Mouse (Mus musculus): ENCODE measurements around the gene Cstf2. TPM values are rescaled to one million over a fixed set of nuclear protein-coding genes. Genes with fewer than 3 reads are reported as not detected.

Gene Cstf2
- 11.3 and 17.9 TPM in 2 replicates for polyA plus RNA-seq (2012; ENCODE audit: insufficient read depth, low replicate concordance)

GRCm38 (mm10) chrX:134058987-134059712, at the start of gene Cstf2:
Gene Cstf2, plus strand, starts transcription at chrX:134059187.
- peak; percentile 85; the same call in 1 of the 2 replicates for TF ChIP-seq FLI1 (IDR thresholded peaks at IDR 0.05; ENCODE audit: low read length)
- no peak for TF ChIP-seq GATA1 (IDR thresholded peaks at IDR 0.05; ENCODE audit: borderline replicate concordance, low read length)
- H3K36me3 ChIP-seq (replicated peaks; ENCODE audit: low read length) = peaks cover 33% of the 10 kb centered on the region
- peaks cover 8% of the 10 kb centered on the region for H3K4me1 ChIP-seq
- H3K27me3 ChIP-seq (replicated peaks) = peaks cover 3% of the 10 kb centered on the region
- peak within 1 kb of the TSS; percentile 93 for H3K4me3 ChIP-seq (replicated peaks)
- H3K9me3 ChIP-seq = peaks cover 7% of the 10 kb centered on the region; the same call in 1 of the 2 replicates

- TF ChIP-seq FLI1 (IDR thresholded peaks at IDR 0.05; ENCODE audit: low read length) (no peak), GATA1 (IDR thresholded peaks at IDR 0.05; ENCODE audit: borderline replicate concordance, low read length) (no peak)
- Histone ChIP-seq H3K36me3 (replicated peaks; ENCODE audit: low read length) (no peaks in the 10 kb centered on the region), H3K4me1 (no peaks in the 10 kb centered on the region), H3K27me3 (replicated peaks) (no peaks in the 10 kb centered on the region), H3K9me3 (0 out of 2 replicates have a peak, but pooled peaks cover 4% of the 10 kb centered on the region), H3K4me3 (replicated peaks) (no peak overlapping the region)
These were observed 40.0 kb upstream of the Cstf2 start for GRCm38 (mm10) chrX:134019005-134019404.

GRCm38 (mm10) chrX:134020664-134021063, 38.3 kb upstream of the Cstf2 start:
- no peak for TF ChIP-seq GATA1 (IDR thresholded peaks at IDR 0.05; ENCODE audit: borderline replicate concordance, low read length)
- no peak for TF ChIP-seq FLI1 (IDR thresholded peaks at IDR 0.05; ENCODE audit: low read length)

GRCm38 (mm10) chrX:134048994-134049393, 10.0 kb upstream of the Cstf2 start:
- H3K36me3 ChIP-seq (replicated peaks; ENCODE audit: low read length) = no peaks in the 10 kb centered on the region
- peaks cover 5% of the 10 kb centered on the region for H3K27me3 ChIP-seq (replicated peaks)
- TF ChIP-seq GATA1 (IDR thresholded peaks at IDR 0.05; ENCODE audit: borderline replicate concordance, low read length) = no peak
- H3K4me3 ChIP-seq (replicated peaks) = no peak overlapping the region
- H3K9me3 ChIP-seq = no peaks in the 10 kb centered on the region
- peaks cover 3% of the 10 kb centered on the region; the same call in 1 of the 2 replicates for H3K4me1 ChIP-seq

More at GRCm38 (mm10) chrX:134020664-134021063, 38.3 kb upstream of the Cstf2 start:
- H3K4me3 ChIP-seq (replicated peaks) = no peak overlapping the region
- no peaks in the 10 kb centered on the region for H3K36me3 ChIP-seq (replicated peaks; ENCODE audit: low read length)
- no peaks in the 10 kb centered on the region for H3K27me3 ChIP-seq (replicated peaks)
- H3K9me3 ChIP-seq = 0 out of 2 replicates have a peak, but pooled peaks cover 4% of the 10 kb centered on the region
- no peaks in the 10 kb centered on the region for H3K4me1 ChIP-seq

DNA sequence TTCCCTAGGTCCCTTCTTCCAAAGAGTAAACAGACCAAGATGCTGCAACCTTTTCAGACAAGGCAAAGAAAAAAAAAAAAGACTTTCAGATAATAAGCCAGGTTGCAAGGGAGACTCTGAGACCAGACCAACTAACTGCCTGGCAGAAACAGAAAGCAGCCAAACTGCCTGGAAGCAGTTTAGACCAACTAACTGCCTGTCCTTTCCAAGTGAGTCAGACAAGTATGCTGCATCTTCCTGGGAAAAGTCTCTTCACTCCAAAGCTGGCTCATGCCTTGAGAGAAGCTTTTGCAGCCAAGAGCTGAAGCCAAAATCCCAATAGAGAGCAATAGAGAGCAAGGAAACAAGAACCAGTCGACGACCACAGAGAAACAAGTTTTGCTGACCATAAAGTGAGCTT, 2.1 kb upstream of the Cstf2 start:
- peaks cover 12% of the 10 kb centered on the region for H3K36me3 ChIP-seq (replicated peaks; ENCODE audit: low read length)
- peaks cover 13% of the 10 kb centered on the region for H3K4me1 ChIP-seq
- TF ChIP-seq FLI1 (IDR thresholded peaks at IDR 0.05; ENCODE audit: low read length) (no peak), GATA1 (IDR thresholded peaks at IDR 0.05; ENCODE audit: borderline replicate concordance, low read length) (no peak)
- H3K9me3 ChIP-seq = peaks cover 7% of the 10 kb centered on the region; the same call in 1 of the 2 replicates
- H3K4me3 ChIP-seq (replicated peaks) = no peak overlapping the region
- H3K27me3 ChIP-seq (replicated peaks) = peaks cover 10% of the 10 kb centered on the region

- no peak for TF ChIP-seq FLI1 (IDR thresholded peaks at IDR 0.05; ENCODE audit: low read length)
- no peak for TF ChIP-seq GATA1 (IDR thresholded peaks at IDR 0.05; ENCODE audit: borderline replicate concordance, low read length)
- Histone ChIP-seq H3K4me1 (peaks cover 13% of the 10 kb centered on the region), H3K27me3 (replicated peaks) (peaks cover 10% of the 10 kb centered on the region), H3K9me3 (peaks cover 7% of the 10 kb centered on the region; the same call in 1 of the 2 replicates), H3K36me3 (replicated peaks; ENCODE audit: low read length) (peaks cover 26% of the 10 kb centered on the region), H3K4me3 (replicated peaks) (peak overlapping the region; percentile 93)
These were observed 729 bp upstream of the Cstf2 start for GRCm38 (mm10) chrX:134058040-134058875.

DNA sequence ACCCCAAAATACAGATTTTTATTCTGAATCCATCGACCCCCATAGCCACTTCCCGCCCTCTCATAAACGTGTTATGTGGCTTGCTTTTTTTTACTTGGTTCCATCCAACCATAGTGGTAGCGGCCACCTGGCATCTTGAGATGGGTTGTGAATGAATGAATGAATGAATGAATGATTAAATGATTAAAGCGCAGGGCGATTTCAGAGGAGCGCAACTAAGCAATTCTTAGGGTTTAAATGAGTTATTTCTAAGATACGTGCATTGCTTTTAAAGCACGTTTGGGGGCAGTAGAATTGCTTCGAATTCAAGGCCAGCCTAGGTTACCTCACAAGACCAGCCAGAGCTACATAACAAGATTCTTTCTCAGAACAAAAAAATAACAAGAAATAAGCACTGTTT, 777 bp downstream of the Cstf2 start:
- H3K4me1 ChIP-seq = peaks cover 6% of the 10 kb centered on the region; the same call in 1 of the 2 replicates
- H3K9me3 ChIP-seq = peaks cover 7% of the 10 kb centered on the region; the same call in 1 of the 2 replicates
- peaks cover 38% of the 10 kb centered on the region for H3K36me3 ChIP-seq (replicated peaks; ENCODE audit: low read length)
- peak overlapping the region; percentile 93 for H3K4me3 ChIP-seq (replicated peaks)
- peaks cover 3% of the 10 kb centered on the region for H3K27me3 ChIP-seq (replicated peaks)
- TF ChIP-seq FLI1 (IDR thresholded peaks at IDR 0.05; ENCODE audit: low read length) (no peak), GATA1 (IDR thresholded peaks at IDR 0.05; ENCODE audit: borderline replicate concordance, low read length) (no peak)

DNA sequence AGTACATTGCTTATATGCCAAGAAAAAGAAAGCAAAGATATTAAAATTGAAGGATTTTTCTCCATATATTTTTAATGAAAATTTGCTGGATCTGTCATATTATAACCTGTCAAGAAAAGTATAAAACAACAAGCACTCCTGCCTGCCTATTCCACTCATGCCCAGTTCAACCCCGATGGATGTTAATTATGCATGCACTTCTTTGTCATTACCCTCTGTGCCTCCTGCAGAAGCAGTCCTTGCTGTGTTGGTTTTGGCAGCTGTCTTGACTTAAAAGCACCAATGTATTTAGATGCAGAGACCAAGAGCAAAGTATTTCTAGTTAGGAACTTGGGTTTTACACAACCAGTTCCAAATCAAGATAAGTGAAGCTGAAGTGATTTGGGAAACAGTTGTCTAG, 26.5 kb downstream of the Cstf2 start:
- Histone ChIP-seq H3K4me3 (replicated peaks) (no peak overlapping the region), H3K4me1 (no peaks in the 10 kb centered on the region), H3K27me3 (replicated peaks) (no peaks in the 10 kb centered on the region), H3K9me3 (no peaks in the 10 kb centered on the region), H3K36me3 (replicated peaks; ENCODE audit: low read length) (peaks cover 51% of the 10 kb centered on the region)
- no peak for TF ChIP-seq FLI1 (IDR thresholded peaks at IDR 0.05; ENCODE audit: low read length)
- no peak for TF ChIP-seq GATA1 (IDR thresholded peaks at IDR 0.05; ENCODE audit: borderline replicate concordance, low read length)

DNA sequence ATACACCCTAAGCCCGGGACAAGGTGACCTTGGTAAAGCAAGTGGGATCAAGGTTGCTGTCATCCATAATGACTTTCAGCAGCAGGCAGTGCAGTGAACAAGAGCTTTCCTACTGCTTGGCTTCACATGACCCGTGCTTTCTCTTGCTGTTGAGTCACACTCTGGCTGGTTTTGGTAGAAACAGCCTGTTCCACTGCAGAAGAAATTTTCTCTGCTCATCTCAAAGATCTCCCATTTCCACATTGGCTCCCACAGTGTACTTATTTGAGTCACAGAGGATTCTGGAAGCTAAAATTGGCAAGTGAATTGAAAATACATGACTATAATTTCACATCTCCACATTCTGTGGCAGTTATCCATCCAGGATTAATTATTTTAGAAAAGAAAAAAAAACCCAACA, 43.7 kb downstream of the Cstf2 start:
- H3K4me3 ChIP-seq (replicated peaks) = no peak overlapping the region
- no peaks in the 10 kb centered on the region for H3K9me3 ChIP-seq
- no peak for TF ChIP-seq GATA1 (IDR thresholded peaks at IDR 0.05; ENCODE audit: borderline replicate concordance, low read length)
- TF ChIP-seq FLI1 (IDR thresholded peaks at IDR 0.05; ENCODE audit: low read length) = no peak
- no peaks in the 10 kb centered on the region for H3K36me3 ChIP-seq (replicated peaks; ENCODE audit: low read length)
- H3K4me1 ChIP-seq = no peaks in the 10 kb centered on the region
- peaks cover 5% of the 10 kb centered on the region for H3K27me3 ChIP-seq (replicated peaks)

Measured in megakaryocyte, embryonic 14.5 days (primary cell).